27 mouse cellular contexts compared by ENCODE assay signal in the genomic region with DNA sequence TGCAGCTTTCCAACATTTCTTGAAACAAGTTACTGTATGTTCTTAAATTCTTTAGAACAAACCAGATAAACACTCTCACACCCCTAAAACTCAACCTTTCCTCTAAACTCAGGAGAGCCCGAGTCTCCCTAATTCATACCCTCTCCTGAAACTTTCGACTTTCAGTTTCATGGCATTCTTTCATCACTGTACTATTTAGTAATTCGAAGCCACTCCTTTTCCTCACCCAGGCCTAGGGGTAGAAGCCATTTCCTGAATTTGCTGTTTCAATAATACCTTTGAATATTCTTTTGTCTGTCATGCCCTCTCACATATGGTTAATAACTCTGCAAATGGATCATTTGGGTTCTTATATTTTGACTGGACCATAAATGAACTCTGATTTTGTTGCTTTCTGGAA. TPM values are rescaled to one million over a fixed set of nuclear protein-coding genes. Genes with fewer than 3 reads are reported as not detected.
A peak's percentile ranks its signal among the peaks of the same experiment; 100 is the strongest.
DNase-seq lines count a peak whose midpoint lies in the region; ATAC-seq lines count a peak whose summit lies in the region.
"Had no signal": no experiment of that assay in that cellular context is flagged by ENCODE, and none has a peak within 500 bp of the region (broad histone marks: within the 10 kb centered on the region; RNA-seq: fewer than 3 reads in every experiment).

No protein-coding gene starts in this region.

- H3K4me1 ChIP-seq in midbrain, embryonic 15.5 days = no peaks in the 10 kb centered on the region
- no peaks in the 10 kb centered on the region for H3K4me1 ChIP-seq in hindbrain, embryonic 13.5 days (replicated peaks)

- no peak overlapping the region for H3K9ac ChIP-seq in midbrain, embryonic 15.5 days
- no peak overlapping the region for H3K9ac ChIP-seq in hindbrain, embryonic 13.5 days

- H3K4me2 ChIP-seq in midbrain, embryonic 15.5 days = no peak overlapping the region
- no peak overlapping the region for H3K4me2 ChIP-seq in hindbrain, embryonic 13.5 days

- WGBS in midbrain, embryonic 15.5 days = 85% methylated on average over 3 of the region's 3 CpGs
- WGBS in hindbrain, embryonic 13.5 days = 90% methylated on average over 3 of the region's 3 CpGs

- H3K9me3 ChIP-seq in midbrain, embryonic 15.5 days = no peaks in the 10 kb centered on the region
- H3K9me3 ChIP-seq in hindbrain, embryonic 13.5 days = no peaks in the 10 kb centered on the region
- H3K9me3 ChIP-seq: G1E had no signal

- no peak overlapping the region for H3K27ac ChIP-seq in midbrain, embryonic 15.5 days
- no peak overlapping the region for H3K27ac ChIP-seq in hindbrain, embryonic 13.5 days

- ATAC-seq in granulocyte monocyte progenitor cell, adult 5-6 weeks (replicated peaks; ENCODE audit: poor library complexity, severe bottlenecking) = peak; percentile 97
- ATAC-seq in megakaryocyte, adult 5-6 weeks (ENCODE audit: poor library complexity, severe bottlenecking) = peak; percentile 91
- ATAC-seq in megakaryocyte progenitor cell, adult 5-6 weeks (replicated peaks; ENCODE audit: poor library complexity) = peak; percentile 86
- ATAC-seq in midbrain, embryonic 15.5 days (replicated peaks) = no peak
- no peak for ATAC-seq in hindbrain, embryonic 13.5 days (ENCODE audit: low FRiP score)
- ATAC-seq: activated CD4-positive, CD25-positive, alpha-beta regulatory T cell, adult 4 months; CD4-positive, CD25-positive, alpha-beta regulatory T cell, adult 4 months; Patski had no signal

- H3K27me3 ChIP-seq in midbrain, embryonic 15.5 days (replicated peaks) = no peaks in the 10 kb centered on the region
- H3K27me3 ChIP-seq in hindbrain, embryonic 13.5 days = no peaks in the 10 kb centered on the region
- H3K27me3 ChIP-seq: Patski had no signal

- H3K36me3 ChIP-seq in midbrain, embryonic 15.5 days (replicated peaks) = no peaks in the 10 kb centered on the region
- no peaks in the 10 kb centered on the region for H3K36me3 ChIP-seq in hindbrain, embryonic 13.5 days
- H3K36me3 ChIP-seq: G1E had no signal

- DNase-seq in gastrocnemius, postnatal 4 days (ENCODE audit: low spot score in 2 of 2) = no peak
- DNase-seq: adrenal gland, adult 2 months; adrenal gland, adult 8-10 months; adrenal gland, postnatal 10 days; adrenal gland, postnatal 14 days; adrenal gland, postnatal 25 days; adrenal gland, postnatal 36 days; B cell, adult 2 months; cerebellum, adult 11 months; cerebellum, adult 11-12 months; cerebellum, adult 18-20 months had no signal

- H3K4me3 ChIP-seq in midbrain, embryonic 15.5 days = no peak overlapping the region
- H3K4me3 ChIP-seq in hindbrain, embryonic 13.5 days = no peak overlapping the region

RNA-seq across cellular contexts. Expression of gene Olfr640, which starts 1.6 kb away (rescaled TPM):
- total RNA-seq in granulocyte monocyte progenitor cell, adult 5-6 weeks (2014; fragmentation: Nextera tagmentation) = not detected in 2 replicates
- not detected in 2 replicates for total RNA-seq in granulocyte monocyte progenitor cell, adult 5-6 weeks (2017)
- not detected in 2 replicates for total RNA-seq in megakaryocyte, adult 5-6 weeks (2015)
- not detected in 2 replicates for total RNA-seq in megakaryocyte, adult 5-6 weeks (2017)
- total RNA-seq in megakaryocyte progenitor cell, adult 5-6 weeks (2015) = not detected in 2 replicates
- not detected in 2 replicates for total RNA-seq in megakaryocyte progenitor cell, adult 5-6 weeks (2017)
- total RNA-seq in gastrocnemius, postnatal 4 days (2021) = not detected
- not detected in 2 replicates for polyA plus RNA-seq in midbrain, embryonic 15.5 days (2015; fragmentation: Nextera tagmentation; extraction: Ambion mirVana)
- polyA plus RNA-seq in hindbrain, embryonic 13.5 days (2015; fragmentation: Nextera tagmentation; extraction: Ambion mirVana) = not detected in 2 replicates
- total RNA-seq: adrenal gland, adult 18-20 months; adrenal gland, adult 2 months; adrenal gland, adult 8-10 months; adrenal gland, postnatal 10 days; adrenal gland, postnatal 14 days; adrenal gland, postnatal 25 days; adrenal gland, postnatal 36 days; adrenal gland, postnatal 4 days; CH12.LX; ES-E14; MEL had no signal
- polyA plus RNA-seq: activated CD4-positive, CD25-positive, alpha-beta regulatory T cell, adult 4 months; adrenal gland, adult 2 months; brain, embryonic 14.5 days; C2C12; CD4-positive, CD25-positive, alpha-beta regulatory T cell, adult 4 months; G1E; Patski had no signal

RNA-seq across cellular contexts. Expression of gene Olfr641, which starts 8.3 kb away (rescaled TPM):
- total RNA-seq in granulocyte monocyte progenitor cell, adult 5-6 weeks (2014; fragmentation: Nextera tagmentation) = not detected in 2 replicates
- not detected in 2 replicates for total RNA-seq in granulocyte monocyte progenitor cell, adult 5-6 weeks (2017)
- total RNA-seq in megakaryocyte, adult 5-6 weeks (2015) = not detected in 2 replicates
- not detected in 2 replicates for total RNA-seq in megakaryocyte, adult 5-6 weeks (2017)
- total RNA-seq in megakaryocyte progenitor cell, adult 5-6 weeks (2015) = not detected in 2 replicates
- total RNA-seq in megakaryocyte progenitor cell, adult 5-6 weeks (2017) = not detected in 2 replicates
- not detected for total RNA-seq in gastrocnemius, postnatal 4 days (2021)
- polyA plus RNA-seq in midbrain, embryonic 15.5 days (2015; fragmentation: Nextera tagmentation; extraction: Ambion mirVana) = not detected in 2 replicates
- not detected in 2 replicates for polyA plus RNA-seq in hindbrain, embryonic 13.5 days (2015; fragmentation: Nextera tagmentation; extraction: Ambion mirVana)
- total RNA-seq: adrenal gland, adult 18-20 months; adrenal gland, adult 2 months; adrenal gland, adult 8-10 months; adrenal gland, postnatal 10 days; adrenal gland, postnatal 14 days; adrenal gland, postnatal 25 days; adrenal gland, postnatal 36 days; adrenal gland, postnatal 4 days; CH12.LX; ES-E14; G1E; MEL had no signal
- polyA plus RNA-seq: activated CD4-positive, CD25-positive, alpha-beta regulatory T cell, adult 4 months; adrenal gland, adult 2 months; brain, embryonic 14.5 days; C2C12; CD4-positive, CD25-positive, alpha-beta regulatory T cell, adult 4 months; G1E; Patski had no signal

RNA-seq across cellular contexts. Expression of gene Olfr639, which starts 9.9 kb away (rescaled TPM):
- not detected in 2 replicates for total RNA-seq in granulocyte monocyte progenitor cell, adult 5-6 weeks (2014; fragmentation: Nextera tagmentation)
- total RNA-seq in granulocyte monocyte progenitor cell, adult 5-6 weeks (2017) = not detected in 2 replicates
- total RNA-seq in megakaryocyte, adult 5-6 weeks (2015) = not detected in 2 replicates
- total RNA-seq in megakaryocyte, adult 5-6 weeks (2017) = not detected in 2 replicates
- 0.02 TPM in 1 of 2 replicates, not detected in the other for total RNA-seq in megakaryocyte progenitor cell, adult 5-6 weeks (2015)
- total RNA-seq in megakaryocyte progenitor cell, adult 5-6 weeks (2017) = not detected in 2 replicates
- total RNA-seq in gastrocnemius, postnatal 4 days (2021) = under 1 TPM; 0.03 to 0.05 TPM
- polyA plus RNA-seq in midbrain, embryonic 15.5 days (2015; fragmentation: Nextera tagmentation; extraction: Ambion mirVana) = 0.04 TPM in 1 of 2 replicates, not detected in the other
- polyA plus RNA-seq in hindbrain, embryonic 13.5 days (2015; fragmentation: Nextera tagmentation; extraction: Ambion mirVana) = 0.05 TPM in 1 of 2 replicates, not detected in the other
- total RNA-seq: adrenal gland, adult 2 months; adrenal gland, postnatal 14 days; adrenal gland, postnatal 36 days; CH12.LX; MEL had no signal
- polyA plus RNA-seq: activated CD4-positive, CD25-positive, alpha-beta regulatory T cell, adult 4 months; adrenal gland, adult 2 months; brain, embryonic 14.5 days; C2C12; G1E had no signal

RNA-seq across cellular contexts. Expression of gene Olfr642, which starts 25.5 kb away (rescaled TPM):
- not detected in 2 replicates for total RNA-seq in granulocyte monocyte progenitor cell, adult 5-6 weeks (2014; fragmentation: Nextera tagmentation)
- not detected in 2 replicates for total RNA-seq in granulocyte monocyte progenitor cell, adult 5-6 weeks (2017)
- not detected in 2 replicates for total RNA-seq in megakaryocyte, adult 5-6 weeks (2015)
- total RNA-seq in megakaryocyte, adult 5-6 weeks (2017) = not detected in 2 replicates
- total RNA-seq in megakaryocyte progenitor cell, adult 5-6 weeks (2015) = not detected in 2 replicates
- total RNA-seq in megakaryocyte progenitor cell, adult 5-6 weeks (2017) = not detected in 2 replicates
- not detected for total RNA-seq in gastrocnemius, postnatal 4 days (2021)
- not detected in 2 replicates for polyA plus RNA-seq in midbrain, embryonic 15.5 days (2015; fragmentation: Nextera tagmentation; extraction: Ambion mirVana)
- not detected in 2 replicates for polyA plus RNA-seq in hindbrain, embryonic 13.5 days (2015; fragmentation: Nextera tagmentation; extraction: Ambion mirVana)
- total RNA-seq: adrenal gland, adult 18-20 months; adrenal gland, adult 2 months; adrenal gland, adult 8-10 months; adrenal gland, postnatal 10 days; adrenal gland, postnatal 14 days; adrenal gland, postnatal 25 days; adrenal gland, postnatal 36 days; adrenal gland, postnatal 4 days; CH12.LX; ES-E14; MEL had no signal
- polyA plus RNA-seq: adrenal gland, adult 2 months; brain, embryonic 14.5 days; C2C12; CD4-positive, CD25-positive, alpha-beta regulatory T cell, adult 4 months; G1E; Patski had no signal

RNA-seq across cellular contexts. Expression of gene Olfr638, which starts 28.4 kb away (rescaled TPM):
- total RNA-seq in granulocyte monocyte progenitor cell, adult 5-6 weeks (2014; fragmentation: Nextera tagmentation) = not detected in 2 replicates
- not detected in 2 replicates for total RNA-seq in granulocyte monocyte progenitor cell, adult 5-6 weeks (2017)
- not detected in 2 replicates for total RNA-seq in megakaryocyte, adult 5-6 weeks (2015)
- total RNA-seq in megakaryocyte, adult 5-6 weeks (2017) = not detected in 2 replicates
- total RNA-seq in megakaryocyte progenitor cell, adult 5-6 weeks (2015) = not detected in 2 replicates
- not detected in 2 replicates for total RNA-seq in megakaryocyte progenitor cell, adult 5-6 weeks (2017)
- total RNA-seq in gastrocnemius, postnatal 4 days (2021) = not detected
- polyA plus RNA-seq in midbrain, embryonic 15.5 days (2015; fragmentation: Nextera tagmentation; extraction: Ambion mirVana) = not detected in 2 replicates
- polyA plus RNA-seq in hindbrain, embryonic 13.5 days (2015; fragmentation: Nextera tagmentation; extraction: Ambion mirVana) = not detected in 2 replicates
- total RNA-seq: adrenal gland, adult 18-20 months; adrenal gland, adult 2 months; adrenal gland, adult 8-10 months; adrenal gland, postnatal 10 days; adrenal gland, postnatal 14 days; adrenal gland, postnatal 25 days; adrenal gland, postnatal 36 days; adrenal gland, postnatal 4 days; CH12.LX; ES-E14; G1E; MEL had no signal
- polyA plus RNA-seq: activated CD4-positive, CD25-positive, alpha-beta regulatory T cell, adult 4 months; adrenal gland, adult 2 months; brain, embryonic 14.5 days; C2C12; CD4-positive, CD25-positive, alpha-beta regulatory T cell, adult 4 months; G1E; Patski had no signal

Comparison
In these comparisons a context has a peak if more than half of its experiments do, and no peak if none do; other contexts are left out.
1. ATAC-seq: peak in granulocyte monocyte progenitor cell, adult 5-6 weeks (single experiment), megakaryocyte, adult 5-6 weeks (single experiment) and megakaryocyte progenitor cell, adult 5-6 weeks (single experiment); none in midbrain, embryonic 15.5 days (single experiment) and hindbrain, embryonic 13.5 days (single experiment).